Mouse (Mus musculus) heart, embryonic 11.5 days (tissue): ENCODE results near the gene Adarb1. TPM values are rescaled to one million over a fixed set of nuclear protein-coding genes. Genes with fewer than 3 reads are reported as not detected.
"Not testable (repeated sequence)": the region's sequence is repeated elsewhere in the genome, so short reads cannot be mapped to it uniquely, and the experiment has no call there.

ENCODE experiments used
- ATAC-seq: fragments of 200-750 bp; cut with Nextera tagmentation; replicated peaks from 2 replicates; pipeline ENCODE4 v1.8.0; 2017; ENCODE audit warnings: moderate library complexity; ENCODE audit not compliant: insufficient number of reproducible peaks, low FRiP score, low TSS enrichment
- H3K27ac ChIP-seq: fragments of 300-500 bp; sonication (generic); 2 replicates; pipeline ENCODE4 v1.5.1; 2014; ENCODE audit warnings: mild to moderate bottlenecking, low read depth, low read length
- H3K27me3 ChIP-seq: fragments of 300-500 bp; sonication (generic); 2 replicates; pipeline ENCODE4 v1.6.1; 2014; ENCODE audit warnings: mild to moderate bottlenecking, low read length, mixed read lengths; ENCODE audit not compliant: control insufficient read depth, insufficient read depth
- H3K36me3 ChIP-seq: fragments of 300-500 bp; sonication (generic); 2 replicates; pipeline ENCODE4 v1.6.1; 2014; ENCODE audit warnings: mild to moderate bottlenecking, low read length, moderate library complexity, mixed read lengths; ENCODE audit not compliant: control insufficient read depth, insufficient read depth
- H3K4me1 ChIP-seq: fragments of 300-500 bp; sonication (generic); 2 replicates; pipeline ENCODE4 v1.6.1; 2014; ENCODE audit warnings: low read length; ENCODE audit not compliant: control insufficient read depth, insufficient read depth
- H3K4me2 ChIP-seq: fragments of 300-500 bp; sonication (generic); 2 replicates; pipeline ENCODE4 v1.6.1; 2014; ENCODE audit warnings: mild to moderate bottlenecking, moderate library complexity
- H3K4me3 ChIP-seq: fragments of 300-500 bp; sonication (generic); 2 replicates; pipeline ENCODE4 v1.5.1; 2014; ENCODE audit warnings: low read depth, low read length
- H3K9ac ChIP-seq: fragments of 300-500 bp; sonication (generic); 2 replicates; pipeline ENCODE4 v1.6.1; 2014; ENCODE audit warnings: mild to moderate bottlenecking, low read depth, low read length, moderate library complexity
- H3K9me3 ChIP-seq: fragments of 300-500 bp; sonication (generic); replicated peaks from 2 replicates; pipeline ENCODE4 v1.6.1; 2016; ENCODE audit warnings: low read length; ENCODE audit not compliant: control insufficient read depth
- WGBS: fragments of 180-500 bp; shearing (Covaris S2); extraction: QIAGEN DNeasy Blood & Tissue Kit; methylation state at CpG from one replicate; pipeline ENCODE4 v1.1.7; 2014; ENCODE audit not compliant: insufficient replicate concordance; 5-methylcytosine and 5-hydroxymethylcytosine counted together
- polyA plus RNA-seq: library from polyadenylated mRNA; unstranded; fragments of >200 nt; fragmentation: Nextera tagmentation; extraction: Ambion mirVana; gene quantifications from 2 replicates; pipeline ENCODE4 v1.2.1, GENCODE M21; 2014

The Adarb1 gene
- polyA plus RNA-seq, 1 experiment from 2014 or later = 8.8 TPM

DNA sequence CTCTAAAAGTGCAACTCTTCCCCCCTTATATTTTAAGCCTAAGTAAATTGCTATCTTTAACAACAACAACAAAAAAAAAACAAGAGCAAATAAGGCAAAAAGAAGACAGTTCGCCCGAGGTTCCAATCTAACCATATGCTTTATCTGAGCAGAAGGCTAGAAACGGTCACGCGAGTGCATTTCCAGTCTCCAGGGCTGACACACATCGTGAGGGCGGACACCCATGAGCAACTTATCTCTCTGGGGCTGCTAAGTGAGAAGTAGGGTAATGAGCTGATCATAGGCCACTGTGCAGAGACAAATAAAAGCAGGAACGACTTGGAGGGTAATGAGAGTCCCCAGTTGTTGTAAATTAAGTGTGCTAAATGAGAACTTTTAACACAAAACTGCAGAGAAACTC lies 119.4 kb downstream of the Adarb1 start:
- Histone ChIP-seq H3K27me3 (no peaks in the 10 kb centered on the region), H3K9me3 (no peaks in the 10 kb centered on the region), H3K4me1 (no peaks in the 10 kb centered on the region), H3K4me2 (no peak overlapping the region), H3K27ac (no peak overlapping the region), H3K9ac (no peak overlapping the region), H3K36me3 (no peaks in the 10 kb centered on the region), H3K4me3 (no peak overlapping the region)
- WGBS = 72% methylated on average over 8 of the region's 8 CpGs
- no peak for ATAC-seq

DNA sequence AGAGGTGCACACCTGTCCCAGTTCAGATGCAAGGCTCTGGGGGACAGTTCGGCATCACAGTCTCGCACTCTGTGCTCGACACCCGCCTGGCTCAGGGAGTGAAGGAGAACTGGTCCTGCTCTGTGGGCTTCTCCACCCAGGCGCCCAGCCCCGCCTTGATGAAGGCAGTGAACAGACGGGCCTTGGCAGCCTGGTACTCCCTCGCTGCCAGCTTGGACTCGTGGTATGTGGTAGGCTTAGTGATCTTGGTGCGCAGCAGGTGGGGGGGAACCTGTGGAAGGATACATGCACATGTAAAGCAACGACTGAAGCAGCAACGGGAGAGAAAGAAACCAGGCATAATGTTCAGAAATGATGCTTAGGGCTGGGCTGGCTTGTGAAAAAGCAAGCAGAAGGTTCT lies 123.4 kb downstream of the Adarb1 start:
- no peak overlapping the region for H3K27ac ChIP-seq
- no peaks in the 10 kb centered on the region for H3K4me1 ChIP-seq
- no peak overlapping the region for H3K4me2 ChIP-seq
- H3K9ac ChIP-seq = no peak overlapping the region
- H3K36me3 ChIP-seq = no peaks in the 10 kb centered on the region
- 87% methylated on average over 12 of the region's 12 CpGs for WGBS
- ATAC-seq = no peak
- no peak overlapping the region for H3K4me3 ChIP-seq
- no peaks in the 10 kb centered on the region for H3K9me3 ChIP-seq
- H3K27me3 ChIP-seq = no peaks in the 10 kb centered on the region

DNA sequence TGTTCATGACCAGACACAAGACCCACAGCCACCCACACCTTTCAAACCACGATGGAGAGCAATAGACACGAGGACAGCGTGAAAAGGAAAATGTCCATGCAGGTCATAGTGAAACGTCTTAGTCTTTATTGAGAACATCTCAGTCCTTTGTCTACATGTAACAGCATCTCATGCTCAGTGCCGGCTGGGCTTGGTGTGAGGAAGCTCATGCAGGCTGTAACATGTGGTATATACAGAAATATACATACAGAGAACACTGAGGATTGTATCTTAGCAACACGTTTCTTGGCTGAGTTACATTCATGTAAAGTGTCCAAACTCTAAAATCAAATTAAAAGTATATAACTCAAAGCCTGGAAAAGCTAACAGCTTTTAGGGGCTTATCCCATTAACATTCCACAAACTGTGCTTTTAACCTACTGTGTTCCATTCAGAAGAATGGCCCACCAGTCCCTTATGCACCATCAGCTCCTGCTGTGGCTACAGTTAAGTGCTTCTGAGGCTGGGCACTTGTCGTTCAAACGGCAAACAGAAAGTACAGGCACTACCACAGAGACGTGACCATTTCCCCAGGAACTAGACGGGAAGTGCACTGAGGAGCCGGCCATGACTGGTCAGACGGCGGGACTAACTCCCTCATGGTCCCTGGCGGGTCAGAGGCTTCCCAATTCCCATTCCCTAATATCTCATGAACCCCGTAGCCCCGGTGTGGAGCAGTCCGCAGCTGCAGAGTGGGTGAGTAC lies 127.3 kb downstream of the Adarb1 start:
- H3K4me1 ChIP-seq = peaks cover 15% of the 10 kb centered on the region
- H3K27ac ChIP-seq = no peak overlapping the region
- no peak overlapping the region for H3K4me2 ChIP-seq
- H3K36me3 ChIP-seq = no peaks in the 10 kb centered on the region
- WGBS = 72% methylated on average over 17 of the region's 17 CpGs
- H3K4me3 ChIP-seq = no peak overlapping the region
- H3K9me3 ChIP-seq = no peaks in the 10 kb centered on the region
- H3K27me3 ChIP-seq = no peaks in the 10 kb centered on the region
- ATAC-seq = no peak
- no peak overlapping the region for H3K9ac ChIP-seq

DNA sequence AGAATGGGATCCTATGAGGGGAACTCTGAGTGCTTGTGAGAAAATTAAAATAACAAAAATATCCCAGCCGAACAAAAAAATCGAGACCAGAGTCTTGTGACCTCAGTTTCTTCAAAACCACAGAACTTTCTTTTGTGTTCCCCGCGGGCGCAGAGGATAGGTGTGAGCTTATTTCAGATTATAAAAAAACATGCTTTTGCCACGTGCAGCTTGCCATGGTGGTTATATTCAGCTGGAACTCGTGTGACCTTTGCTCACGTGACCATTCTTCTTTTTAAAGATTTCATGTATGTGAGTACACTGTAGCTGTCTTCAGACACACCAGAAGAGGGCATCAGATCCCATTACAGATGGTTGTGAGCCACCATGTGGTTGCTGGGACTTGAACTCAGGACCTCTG lies 128.5 kb downstream of the Adarb1 start:
- Histone ChIP-seq H3K4me1 (peaks cover 15% of the 10 kb centered on the region), H3K27ac (no peak overlapping the region), H3K9ac (no peak overlapping the region), H3K4me3 (no peak overlapping the region), H3K27me3 (no peaks in the 10 kb centered on the region), H3K4me2 (no peak overlapping the region), H3K36me3 (no peaks in the 10 kb centered on the region), H3K9me3 (no peaks in the 10 kb centered on the region)
- 83% methylated on average over 8 of the region's 8 CpGs for WGBS
- no peak for ATAC-seq

DNA sequence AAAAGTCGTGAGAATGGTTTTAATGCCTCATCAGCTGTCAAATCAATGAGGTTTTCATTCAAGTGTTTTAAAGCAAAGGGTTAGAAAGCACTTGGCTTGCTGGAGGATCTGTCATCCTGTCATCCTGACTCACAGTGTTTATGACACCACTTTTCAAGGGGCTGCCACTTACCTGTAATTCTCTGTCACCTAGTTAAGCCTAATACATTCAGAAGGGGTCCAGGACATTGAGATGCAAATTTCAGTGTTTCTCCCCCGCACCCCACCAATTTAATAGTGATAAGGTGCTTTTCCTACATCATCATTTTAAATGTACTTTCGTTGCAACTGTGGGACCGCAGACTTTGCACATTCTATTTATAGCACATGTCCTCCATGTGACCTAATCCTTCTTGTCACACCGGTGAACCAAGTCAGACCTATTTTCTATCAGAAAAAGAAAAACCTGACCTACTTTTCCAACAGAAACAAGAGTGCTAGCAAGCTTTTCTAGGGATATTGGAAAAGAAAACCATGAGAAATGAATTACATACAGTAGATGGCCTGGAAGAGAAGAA lies 129.4 kb downstream of the Adarb1 start:
- peak overlapping the region; percentile 38; the same call in 1 of the 2 replicates for H3K4me2 ChIP-seq
- H3K4me3 ChIP-seq = no peak overlapping the region
- no peak overlapping the region for H3K9ac ChIP-seq
- H3K27ac ChIP-seq = 0 out of 2 replicates have a peak overlapping the region, but pooled peaks have one; percentile 30
- H3K4me1 ChIP-seq = peaks cover 18% of the 10 kb centered on the region
- H3K9me3 ChIP-seq = no peaks in the 10 kb centered on the region
- no peak for ATAC-seq
- WGBS = 27% methylated on average over 5 of the region's 5 CpGs
- no peaks in the 10 kb centered on the region for H3K36me3 ChIP-seq
- no peaks in the 10 kb centered on the region for H3K27me3 ChIP-seq

DNA sequence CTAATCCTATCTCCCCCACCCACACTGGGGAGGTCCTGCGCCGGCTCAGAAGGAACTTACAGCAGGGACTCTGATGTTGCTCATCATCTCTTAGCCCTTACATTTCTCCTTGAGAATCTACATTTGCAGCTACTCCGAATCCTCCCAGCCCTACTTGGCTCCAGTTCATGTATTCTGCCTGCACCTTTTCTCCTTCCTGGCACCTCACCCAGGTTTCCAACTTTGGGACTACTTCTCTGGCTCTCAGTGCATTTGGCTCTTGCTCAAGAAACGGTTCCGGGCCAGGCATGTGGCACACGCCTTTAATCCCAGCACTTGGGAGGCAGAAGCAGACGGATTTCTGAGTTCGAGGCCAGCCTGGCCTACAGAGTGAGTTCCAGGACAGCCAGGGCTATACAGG lies 130.4 kb downstream of the Adarb1 start:
- Histone ChIP-seq H3K9me3 (no peaks in the 10 kb centered on the region), H3K4me1 (peaks cover 18% of the 10 kb centered on the region), H3K27me3 (no peaks in the 10 kb centered on the region), H3K27ac (no peak overlapping the region), H3K4me3 (no peak overlapping the region), H3K36me3 (no peaks in the 10 kb centered on the region), H3K9ac (no peak overlapping the region), H3K4me2 (no peak overlapping the region)
- WGBS = 81% methylated on average over 8 of the region's 8 CpGs
- ATAC-seq = no peak

DNA sequence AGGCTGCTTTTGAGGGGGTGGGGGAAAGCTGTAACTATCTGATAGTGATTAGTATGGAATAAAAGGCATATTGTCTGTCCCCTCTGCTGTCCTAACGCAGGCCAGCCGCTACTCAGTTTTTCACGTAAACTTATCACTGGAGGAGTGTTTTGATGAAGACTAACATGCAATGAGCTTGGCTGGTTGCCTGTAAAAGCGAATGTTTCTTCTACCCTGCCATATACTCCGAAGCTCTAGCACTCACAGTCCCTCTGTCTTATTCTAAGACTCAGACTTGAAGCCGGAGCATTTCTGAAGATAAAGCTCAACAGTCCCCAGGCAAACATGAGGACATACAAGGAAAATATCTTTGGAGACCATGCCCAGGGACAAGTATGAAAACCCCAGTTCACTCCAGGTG lies 133.2 kb downstream of the Adarb1 start:
- Histone ChIP-seq H3K4me3 (no peak overlapping the region), H3K9ac (no peak overlapping the region), H3K27ac (no peak overlapping the region), H3K4me2 (no peak overlapping the region), H3K36me3 (no peaks in the 10 kb centered on the region), H3K27me3 (0 out of 2 replicates have a peak, but pooled peaks cover 6% of the 10 kb centered on the region), H3K4me1 (peaks cover 18% of the 10 kb centered on the region), H3K9me3 (no peaks in the 10 kb centered on the region)
- ATAC-seq = no peak
- 45% methylated on average over 6 of the region's 6 CpGs for WGBS

DNA sequence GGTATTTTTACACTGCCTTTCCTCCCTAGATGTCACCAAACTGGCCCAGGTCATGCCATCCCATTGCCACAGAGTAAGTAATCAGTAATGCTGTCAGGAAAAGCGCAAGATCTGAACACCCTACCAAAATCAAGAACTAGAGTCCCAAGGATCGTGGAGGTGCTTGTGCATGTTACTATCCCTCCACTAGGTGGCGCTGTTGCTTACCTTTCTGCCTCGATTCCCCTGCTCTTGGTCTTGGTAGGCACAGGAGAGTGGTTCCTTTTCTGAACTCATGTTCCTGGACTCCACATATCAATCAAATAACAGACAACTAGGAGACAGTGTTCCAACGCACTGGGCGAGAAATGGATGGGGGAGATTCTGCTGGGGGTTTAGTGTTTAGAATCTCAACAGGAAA lies 135.2 kb downstream of the Adarb1 start:
- Histone ChIP-seq H3K9ac (no peak overlapping the region), H3K4me2 (no peak overlapping the region), H3K27ac (no peak overlapping the region), H3K27me3 (0 out of 2 replicates have a peak, but pooled peaks cover 6% of the 10 kb centered on the region), H3K4me1 (peaks cover 13% of the 10 kb centered on the region; the same call in 1 of the 2 replicates), H3K36me3 (no peaks in the 10 kb centered on the region), H3K4me3 (no peak overlapping the region), H3K9me3 (no peaks in the 10 kb centered on the region)
- WGBS = 21% methylated on average over 6 of the region's 6 CpGs
- no peak for ATAC-seq

DNA sequence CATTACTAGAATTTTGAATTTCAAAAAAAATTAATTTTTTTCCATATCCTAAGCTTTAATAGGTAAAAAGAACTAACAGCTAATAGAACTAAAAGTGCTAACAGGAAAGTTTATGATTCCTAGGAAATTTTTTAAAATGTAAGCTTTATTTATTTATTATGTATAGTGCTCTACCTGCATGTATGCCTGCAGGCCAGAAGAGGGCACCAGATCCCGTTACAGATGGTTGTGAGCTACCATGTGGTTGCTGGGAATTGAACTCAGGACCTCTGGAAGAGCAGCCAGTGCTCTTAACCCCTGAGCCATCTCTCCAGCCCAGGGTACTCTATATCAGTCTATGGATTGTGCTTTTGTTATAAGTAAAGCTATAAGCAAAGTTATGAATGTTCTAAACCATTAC lies 136.0 kb downstream of the Adarb1 start:
- 66% methylated on average over 1 of the region's 1 CpGs for WGBS
- H3K9ac ChIP-seq = not testable (repeated sequence)

More for the DNA sequence above, 136.0 kb downstream of the Adarb1 start:
- H3K4me1 ChIP-seq, H3K4me3 ChIP-seq, H3K27me3 ChIP-seq, H3K9me3 ChIP-seq, ATAC-seq, H3K36me3 ChIP-seq, H3K4me2 ChIP-seq, H3K27ac ChIP-seq: not testable (repeated sequence)
